Mouse (Mus musculus) megakaryocyte, embryonic 14.5 days (primary cell): ENCODE results near the gene Pigf.

Experiments
- FLI1 ChIP-seq: IDR thresholded peaks from 2 replicates; pipeline ENCODE4 v1.6.1; 2012; ENCODE audit warnings: low read length, inconsistent platforms, mixed read lengths
- GATA1 ChIP-seq: IDR thresholded peaks from 3 replicates; pipeline ENCODE4 v1.6.1; 2012; ENCODE audit warnings: mixed read lengths, low read length, inconsistent platforms, borderline replicate concordance

- TF ChIP-seq GATA1 (no peak), FLI1 (no peak)
These were observed 55.0 kb downstream of the Pigf start for GRCm38 (mm10) chr17:86970026-86970750.
